Mouse (Mus musculus) spleen, adult 2 months (tissue): Measurements from ENCODE around the gene Fermt3. TPM values are rescaled to one million over a fixed set of nuclear protein-coding genes. Genes with fewer than 3 reads are reported as not detected.

Experiments
- DNase-seq, 2 experiments: peaks; one replicate each; pipeline versions ENCODE4 v3.0.0 to v3.0.0-alpha.2; 2012 to 2021; ENCODE audit warnings: low spot score in 2 of 2, low read depth in 1 of 2
- H3K27ac ChIP-seq: fragments of 200-500 bp; 2 replicates; pipeline ENCODE4 v1.5.1; 2012; ENCODE audit warnings: low read length, inconsistent platforms; ENCODE audit not compliant: insufficient read depth
- H3K27me3 ChIP-seq: fragments of 200-500 bp; 2 replicates; pipeline ENCODE4 v1.6.1; 2012; ENCODE audit warnings: mild to moderate bottlenecking, moderate library complexity, low read length, inconsistent platforms; ENCODE audit not compliant: control insufficient read depth, insufficient read depth
- H3K36me3 ChIP-seq: fragments of 200-500 bp; 2 replicates; pipeline ENCODE4 v1.6.1; 2012; ENCODE audit warnings: mild to moderate bottlenecking, low read length, inconsistent platforms; ENCODE audit not compliant: control insufficient read depth, insufficient read depth
- H3K4me1 ChIP-seq: fragments of 200-500 bp; 2 replicates; pipeline ENCODE4 v1.6.1; 2011; ENCODE audit warnings: inconsistent platforms; ENCODE audit not compliant: control insufficient read depth, insufficient read depth, insufficient read length
- H3K4me3 ChIP-seq: fragments of 200-500 bp; 2 replicates; pipeline ENCODE4 v1.5.1; 2011; ENCODE audit warnings: mild to moderate bottlenecking, inconsistent platforms; ENCODE audit not compliant: insufficient read depth, insufficient read length; ENCODE audit errors: extremely low read depth
- CTCF ChIP-seq: fragments of 200-500 bp; IDR thresholded peaks from 2 replicates; pipeline ENCODE4 v1.5.1; 2011; ENCODE audit warnings: mild to moderate bottlenecking, inconsistent platforms; ENCODE audit not compliant: insufficient read depth, insufficient read length, insufficient replicate concordance; ENCODE audit errors: extremely low read depth
- POLR2A ChIP-seq: fragments of 200-500 bp; IDR thresholded peaks from 2 replicates; pipeline ENCODE4 v1.6.1; 2011; ENCODE audit warnings: low read depth, low read length, inconsistent platforms
- WGBS: fragments of 180-500 bp; shearing (Covaris S2); methylation state at CpG from one replicate; pipeline ENCODE4 v1.1.7; 2018; 5-methylcytosine and 5-hydroxymethylcytosine counted together
- polyA plus RNA-seq: library from polyadenylated mRNA; depleted of rRNA; stranded (reverse); fragments of >200 nt; gene quantifications from 2 replicates; pipeline ENCODE4 v1.2.3, GENCODE M21; 2012; rRNA removed

Gene Fermt3
- polyA plus RNA-seq, 1 experiment = 194 TPM

DNA sequence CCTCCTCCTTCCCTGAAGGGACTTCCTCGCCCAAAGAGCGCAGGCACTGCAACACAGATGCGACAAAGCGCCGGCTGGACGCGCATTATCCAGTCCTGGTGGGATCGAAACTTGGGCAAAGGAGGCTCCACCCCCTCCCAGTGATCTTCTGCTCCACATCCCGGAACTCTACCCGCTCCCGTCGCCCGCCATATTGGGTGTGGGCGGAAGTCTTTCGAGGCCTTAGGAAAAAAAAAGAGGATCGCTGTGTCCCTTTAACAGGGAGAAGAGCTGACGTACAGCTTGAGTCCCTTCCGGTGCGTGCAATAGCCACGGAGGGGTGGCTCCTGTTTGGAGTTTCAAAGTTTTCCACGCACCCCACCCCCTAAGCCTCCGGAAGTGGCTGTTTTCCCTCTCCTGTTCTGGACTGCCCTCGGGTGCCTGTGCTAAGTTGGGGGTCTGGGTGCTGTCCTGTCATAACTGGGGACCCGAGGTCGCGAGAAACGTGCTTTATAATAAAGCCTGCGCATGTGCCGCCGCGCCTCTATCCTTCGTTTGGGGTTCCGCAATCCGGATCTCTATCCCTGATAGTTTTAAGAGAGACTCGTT, 67.8 kb downstream of the Fermt3 start:
- H3K4me3 ChIP-seq = peak overlapping the region; percentile 86
- peak; percentile 16; the same call in 1 of the 2 replicates for TF ChIP-seq POLR2A
- no peak for TF ChIP-seq CTCF
- peak overlapping the region; percentile 77 for H3K27ac ChIP-seq
- peaks cover 3% of the 10 kb centered on the region; the same call in 1 of the 2 replicates for H3K36me3 ChIP-seq
- peak in 1 of 2 experiments; percentile 77 for DNase-seq
- no peaks in the 10 kb centered on the region for H3K27me3 ChIP-seq
- WGBS = under 1% methylated on average over 35 of the region's 35 CpGs
- peaks cover 11% of the 10 kb centered on the region; the same call in 1 of the 2 replicates for H3K4me1 ChIP-seq

DNA sequence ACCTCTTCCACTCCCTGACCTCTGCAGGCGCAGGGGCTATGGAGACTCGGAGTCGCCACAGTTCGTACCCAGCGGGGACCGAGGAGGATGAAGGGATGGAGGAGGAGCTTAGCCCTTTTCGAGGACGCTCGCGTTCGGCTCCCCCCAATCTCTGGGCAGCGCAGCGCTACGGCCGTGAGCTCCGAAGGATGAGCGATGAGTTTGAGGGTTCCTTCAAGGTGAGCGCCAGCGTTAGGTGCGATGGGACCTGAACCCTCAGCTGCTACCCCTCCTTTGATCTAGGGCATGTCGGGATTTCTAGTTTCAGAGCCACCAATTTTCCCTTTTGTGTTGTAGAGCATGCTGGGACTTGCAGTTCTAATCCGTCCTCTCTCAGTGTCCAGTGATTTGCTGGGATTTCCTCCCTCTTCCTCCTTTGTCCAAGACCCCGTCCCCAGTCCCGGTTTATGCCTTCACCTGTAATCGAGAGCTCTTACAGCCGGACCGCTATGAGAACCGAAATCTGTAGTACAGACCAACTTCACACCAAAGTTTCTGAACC, 68.6 kb downstream of the Fermt3 start:
- peak overlapping the region; percentile 77 for H3K27ac ChIP-seq
- H3K4me3 ChIP-seq = peak overlapping the region; percentile 86
- H3K27me3 ChIP-seq = no peaks in the 10 kb centered on the region
- DNase-seq = no peak
- TF ChIP-seq CTCF (no peak), POLR2A (no peak; the same call in 1 of the 2 replicates)
- H3K4me1 ChIP-seq = peaks cover 11% of the 10 kb centered on the region; the same call in 1 of the 2 replicates
- peaks cover 1% of the 10 kb centered on the region; the same call in 1 of the 2 replicates for H3K36me3 ChIP-seq
- 1% methylated on average over 28 of the region's 28 CpGs for WGBS

DNA sequence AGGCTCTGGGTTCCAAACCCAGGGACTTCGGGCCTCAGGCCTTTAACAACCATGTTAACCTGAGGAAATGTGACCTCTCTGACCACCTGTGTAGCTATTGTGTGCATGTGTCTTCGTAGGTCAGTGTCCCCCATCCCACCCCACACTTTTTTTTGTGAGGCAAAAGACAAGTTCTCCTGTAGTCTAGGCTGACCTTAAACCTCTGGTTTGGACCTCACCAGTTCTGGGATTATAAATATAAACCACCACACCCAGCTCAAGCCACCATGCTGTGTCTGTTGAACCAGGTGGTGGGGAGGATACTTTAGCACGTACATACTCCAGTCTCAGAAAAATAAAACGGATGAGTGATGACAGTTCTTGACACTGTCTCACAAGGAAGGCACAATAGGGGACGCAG, 69.3 kb downstream of the Fermt3 start:
- Histone ChIP-seq H3K36me3 (peaks cover 1% of the 10 kb centered on the region; the same call in 1 of the 2 replicates), H3K27me3 (no peaks in the 10 kb centered on the region), H3K4me3 (no peak overlapping the region), H3K4me1 (peaks cover 6% of the 10 kb centered on the region; the same call in 1 of the 2 replicates), H3K27ac (no peak overlapping the region)
- TF ChIP-seq CTCF (no peak), POLR2A (no peak)
- 85% methylated on average over 5 of the region's 5 CpGs for WGBS
- no peak for DNase-seq

DNA sequence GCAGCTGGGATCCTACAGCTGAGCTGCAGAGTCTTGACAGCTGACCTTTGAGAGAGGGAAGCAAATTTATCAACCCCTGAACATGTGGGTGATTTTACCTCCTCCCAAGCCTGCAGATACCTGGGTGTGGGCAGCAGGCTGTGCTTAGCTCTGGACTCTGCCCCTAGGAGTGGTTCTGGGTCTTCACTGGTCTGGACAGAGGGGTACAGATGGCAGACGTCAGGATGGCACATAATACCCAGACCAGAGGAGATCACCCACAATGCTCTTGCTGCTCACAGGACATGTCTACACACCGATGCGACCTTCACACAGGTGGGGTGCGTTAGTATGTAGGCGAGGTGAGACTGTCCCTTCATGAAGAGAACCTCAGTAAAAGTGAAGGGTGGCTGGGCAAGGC, 69.7 kb downstream of the Fermt3 start:
- no peaks in the 10 kb centered on the region for H3K36me3 ChIP-seq
- no peaks in the 10 kb centered on the region for H3K27me3 ChIP-seq
- no peak for DNase-seq
- no peak overlapping the region for H3K4me3 ChIP-seq
- WGBS = 96% methylated on average over 5 of the region's 5 CpGs
- TF ChIP-seq CTCF (no peak), POLR2A (no peak)
- peaks cover 5% of the 10 kb centered on the region; the same call in 1 of the 2 replicates for H3K4me1 ChIP-seq
- no peak overlapping the region for H3K27ac ChIP-seq

Other genes starting within 250 kb of the Fermt3 start
- gene Rps6ka4, start 178.8 kb downstream of the Fermt3 start, polyA plus RNA-seq = 26.7 and 31.8 TPM in 2 replicates
- gene Ccdc88b, start 161.3 kb downstream of the Fermt3 start, polyA plus RNA-seq = 82.5 and 106 TPM in 2 replicates
- 135 and 150 TPM in 2 replicates for gene Trmt112, start 109.8 kb downstream of the Fermt3 start, polyA plus RNA-seq
- gene Prdx5, start 109.4 kb downstream of the Fermt3 start, polyA plus RNA-seq = 54.6 and 59.4 TPM in 2 replicates
- gene Esrra, start 97.7 kb downstream of the Fermt3 start, polyA plus RNA-seq = 48.4 and 53.7 TPM in 2 replicates
- gene Catsperz, start 94.1 kb downstream of the Fermt3 start, polyA plus RNA-seq = 0.11 and 0.28 TPM in 2 replicates
- 0.04 and 0.11 TPM in 2 replicates for gene Kcnk4, start 85.0 kb downstream of the Fermt3 start, polyA plus RNA-seq
- 24.9 and 32.5 TPM in 2 replicates for gene Bad, start 77.6 kb downstream of the Fermt3 start, polyA plus RNA-seq
- gene Gpr137, start 77.0 kb downstream of the Fermt3 start, polyA plus RNA-seq = 54.6 and 61.7 TPM in 2 replicates
- gene Ppp1r14b, start 44.5 kb downstream of the Fermt3 start, polyA plus RNA-seq = 69.0 and 82.5 TPM in 2 replicates
- gene Plcb3, start 43.0 kb downstream of the Fermt3 start, polyA plus RNA-seq = 31.5 and 31.7 TPM in 2 replicates
- 22.1 and 26.2 TPM in 2 replicates for gene Fkbp2, start 39.0 kb downstream of the Fermt3 start, polyA plus RNA-seq
- gene Vegfb, start 31.8 kb downstream of the Fermt3 start, polyA plus RNA-seq = 20.7 and 23.9 TPM in 2 replicates
- gene Dnajc4, start 26.9 kb downstream of the Fermt3 start, polyA plus RNA-seq = 24.1 and 25.3 TPM in 2 replicates
- gene Nudt22, start 23.4 kb downstream of the Fermt3 start, polyA plus RNA-seq = 19.4 and 26.5 TPM in 2 replicates
- 4.7 and 6.4 TPM in 2 replicates for gene Trpt1, start 23.3 kb downstream of the Fermt3 start, polyA plus RNA-seq
- 27.4 and 31.3 TPM in 2 replicates for gene Stip1, start 20.5 kb upstream of the Fermt3 start, polyA plus RNA-seq
- gene Macrod1, start 37.3 kb upstream of the Fermt3 start, polyA plus RNA-seq = 13.4 and 17.9 TPM in 2 replicates
- 0.14 and 0.16 TPM in 2 replicates for gene Flrt1, start 86.3 kb upstream of the Fermt3 start, polyA plus RNA-seq
- 64.3 and 81.9 TPM in 2 replicates for gene Otub1, start 186.8 kb upstream of the Fermt3 start, polyA plus RNA-seq
- 636 and 1,081 TPM in 2 replicates for gene Cox8a, start 198.1 kb upstream of the Fermt3 start, polyA plus RNA-seq
- 20.5 and 25.1 TPM in 2 replicates for gene Naa40, start 221.7 kb upstream of the Fermt3 start, polyA plus RNA-seq
- gene Rcor2, start 247.9 kb upstream of the Fermt3 start, polyA plus RNA-seq = 1.8 and 3.5 TPM in 2 replicates